Mouse (Mus musculus) testis, adult 2 months (tissue): ENCODE data around the gene Gm6592. TPM values are rescaled to one million over a fixed set of nuclear protein-coding genes. Genes with fewer than 3 reads are reported as not detected.

Experiments used
- H3K27ac ChIP-seq: fragments of 200-500 bp; 2 replicates; pipeline ENCODE4 v1.5.1; 2012; ENCODE audit warnings: low read depth, low read length; ENCODE audit not compliant: control insufficient read depth, insufficient read depth
- H3K27me3 ChIP-seq: fragments of 200-500 bp; 2 replicates; pipeline ENCODE4 v1.6.1; 2012; ENCODE audit warnings: mild to moderate bottlenecking, low read length, moderate library complexity; ENCODE audit not compliant: control insufficient read depth, insufficient read depth
- H3K36me3 ChIP-seq: fragments of 200-500 bp; 2 replicates; pipeline ENCODE4 v1.6.1; 2012; ENCODE audit warnings: mild to moderate bottlenecking, low read length; ENCODE audit not compliant: control insufficient read depth, insufficient read depth
- H3K4me1 ChIP-seq: fragments of 200-500 bp; 2 replicates; pipeline ENCODE4 v1.6.1; 2012; ENCODE audit warnings: low read length; ENCODE audit not compliant: control insufficient read depth, insufficient read depth
- H3K4me3 ChIP-seq: fragments of 200-500 bp; 2 replicates; pipeline ENCODE4 v1.5.1; 2012; ENCODE audit warnings: low read depth, mild to moderate bottlenecking, low read length, moderate library complexity, mixed read lengths; ENCODE audit not compliant: control insufficient read depth
- CTCF ChIP-seq: fragments of 200-500 bp; IDR thresholded peaks from 2 replicates; pipeline ENCODE4 v1.5.1; 2012; ENCODE audit warnings: low read depth, mild to moderate bottlenecking, inconsistent platforms, low read length, moderate library complexity; ENCODE audit not compliant: control insufficient read depth, insufficient read depth, insufficient replicate concordance
- POLR2A ChIP-seq: fragments of 200-500 bp; IDR thresholded peaks from 2 replicates; pipeline ENCODE4 v1.6.1; 2012; ENCODE audit warnings: low read depth, mild to moderate bottlenecking, inconsistent platforms, low read length, moderate library complexity; ENCODE audit not compliant: control insufficient read depth
- polyA plus RNA-seq: library from polyadenylated mRNA; depleted of rRNA; stranded (reverse); fragments of >200 nt; gene quantifications from 2 replicates; pipeline ENCODE4 v1.2.3, GENCODE M21; 2012; rRNA removed

The Gm6592 gene
- polyA plus RNA-seq, 1 experiment, result not detected

GRCm38 (mm10) chrX:8892343-8893155 is 48.8 kb downstream of the Gm6592 start, which contains the start of gene B630019K06Rik:
TSS of gene B630019K06Rik (plus strand) at chrX:8892382.
- no peaks in the 10 kb centered on the region for H3K27me3 ChIP-seq
- H3K27ac ChIP-seq, result peak within 1 kb of the TSS; percentile 58; the same call in 1 of the 2 replicates
- TF ChIP-seq CTCF (no peak), POLR2A (no peak)
- H3K36me3 ChIP-seq, result no peaks in the 10 kb centered on the region
- no peaks in the 10 kb centered on the region for H3K4me1 ChIP-seq
- H3K4me3 ChIP-seq, result peak within 1 kb of the TSS; percentile 81

GRCm38 (mm10) chrX:8893182-8893651 is 49.4 kb downstream of the Gm6592 start:
- Histone ChIP-seq H3K4me1 (no peaks in the 10 kb centered on the region), H3K4me3 (peak overlapping the region; percentile 81), H3K27ac (no peak overlapping the region; the same call in 1 of the 2 replicates), H3K27me3 (no peaks in the 10 kb centered on the region), H3K36me3 (no peaks in the 10 kb centered on the region)
- TF ChIP-seq POLR2A, result no peak
- no peak for TF ChIP-seq CTCF

Other genes with a start within 250 kb of the Gm6592 start
- 0.47 and 0.75 TPM in 2 replicates for gene Ssxb8, start 153.2 kb upstream of the Gm6592 start, polyA plus RNA-seq
- gene Ssx9, start 95.6 kb upstream of the Gm6592 start, polyA plus RNA-seq, result 0.27 TPM in 1 of 2 replicates, not detected in the other
- 0.70 and 1.5 TPM in 2 replicates for gene Ssxb5, start 40.3 kb upstream of the Gm6592 start, polyA plus RNA-seq
- 0.46 TPM in 1 of 2 replicates, not detected in the other for gene Gm5751, start 30.3 kb downstream of the Gm6592 start, polyA plus RNA-seq
- 0.88 and 0.91 TPM in 2 replicates for gene B630019K06Rik, start 48.4 kb downstream of the Gm6592 start, polyA plus RNA-seq
- 2.6 TPM in 1 of 2 replicates, not detected in the other for gene Fthl17b, start 119.0 kb downstream of the Gm6592 start, polyA plus RNA-seq
- 3.1 and 5.4 TPM in 2 replicates for gene Fthl17c, start 132.6 kb downstream of the Gm6592 start, polyA plus RNA-seq
- gene Fthl17d, start 142.8 kb downstream of the Gm6592 start, polyA plus RNA-seq, result 2.0 and 3.0 TPM in 2 replicates
- 0.19 TPM in 2 replicates for gene Fthl17e, start 189.5 kb downstream of the Gm6592 start, polyA plus RNA-seq
- gene Fthl17f, start 219.0 kb downstream of the Gm6592 start, polyA plus RNA-seq, result 0.53 and 2.3 TPM in 2 replicates